Mouse (Mus musculus): Measurements from ENCODE around the gene Alpk3. TPM values are rescaled to one million over a fixed set of nuclear protein-coding genes. Genes with fewer than 3 reads are reported as not detected.

Alpk3 gene
- total and polyA plus RNA-seq, 2 experiments from 2014 or later: 0.16 TPM

GRCm38 (mm10) chr7:81025751-81026150 lies 31.6 kb upstream of the Alpk3 start:
- no peak overlapping the region for H3K27ac ChIP-seq
- peaks cover 40% of the 10 kb centered on the region for H3K36me3 ChIP-seq (ENCODE audit: insufficient read depth, low read length)
- H3K4me2 ChIP-seq (ENCODE audit: low read depth, low read length): no peak overlapping the region
- TF ChIP-seq CTCF (IDR thresholded peaks at IDR 0.05; ENCODE audit: low read depth): no peak
- 91% methylated on average over 2 of the region's 2 CpGs for WGBS
- ATAC-seq (no peak), DNase-seq (ENCODE audit: low spot score) (no peak)
- H3K4me3 ChIP-seq (ENCODE audit: low read length): no peak overlapping the region
- H3K27me3 ChIP-seq (ENCODE audit: insufficient read depth, low read length): no peaks in the 10 kb centered on the region
- H3K9ac ChIP-seq (replicated peaks; ENCODE audit: low read length): no peak overlapping the region
- H3K9me3 ChIP-seq (ENCODE audit: low read length): no peaks in the 10 kb centered on the region
- H3K4me1 ChIP-seq (ENCODE audit: insufficient read depth, low read length): no peaks in the 10 kb centered on the region

- Histone ChIP-seq H3K9me3 (ENCODE audit: low read length) (no peaks in the 10 kb centered on the region), H3K36me3 (ENCODE audit: insufficient read depth, low read length) (peaks cover 65% of the 10 kb centered on the region), H3K9ac (replicated peaks; ENCODE audit: low read length) (no peak overlapping the region), H3K4me3 (ENCODE audit: low read length) (no peak overlapping the region), H3K27me3 (ENCODE audit: insufficient read depth, low read length) (no peaks in the 10 kb centered on the region), H3K4me1 (ENCODE audit: insufficient read depth, low read length) (no peaks in the 10 kb centered on the region), H3K4me2 (ENCODE audit: low read depth, low read length) (no peak overlapping the region), H3K27ac (no peak overlapping the region)
- ATAC-seq: no peak
- no peak for TF ChIP-seq CTCF (IDR thresholded peaks at IDR 0.05; ENCODE audit: low read depth)
- DNase-seq (ENCODE audit: low spot score): no peak
- 92% methylated on average over 2 of the region's 2 CpGs for WGBS
Measured at GRCm38 (mm10) chr7:81039711-81040110, 17.7 kb upstream of the Alpk3 start.

- Histone ChIP-seq H3K4me3 (ENCODE audit: low read length) (no peak overlapping the region), H3K4me2 (ENCODE audit: low read depth, low read length) (no peak overlapping the region), H3K27me3 (ENCODE audit: insufficient read depth, low read length) (no peaks in the 10 kb centered on the region), H3K4me1 (ENCODE audit: insufficient read depth, low read length) (no peaks in the 10 kb centered on the region), H3K36me3 (ENCODE audit: insufficient read depth, low read length) (peaks cover 49% of the 10 kb centered on the region), H3K9ac (replicated peaks; ENCODE audit: low read length) (no peak overlapping the region), H3K9me3 (ENCODE audit: low read length) (no peaks in the 10 kb centered on the region), H3K27ac (peak overlapping the region; percentile 49; the same call in 1 of the 2 replicates)
- WGBS: 64% methylated on average over 5 of the region's 5 CpGs
- ATAC-seq: peak; percentile 66; the same call in 1 of the 2 replicates
- DNase-seq (ENCODE audit: low spot score): peak; percentile 23
- TF ChIP-seq CTCF (IDR thresholded peaks at IDR 0.05; ENCODE audit: low read depth): no peak
Measured at GRCm38 (mm10) chr7:81043023-81043620, 14.3 kb upstream of the Alpk3 start.

DNA sequence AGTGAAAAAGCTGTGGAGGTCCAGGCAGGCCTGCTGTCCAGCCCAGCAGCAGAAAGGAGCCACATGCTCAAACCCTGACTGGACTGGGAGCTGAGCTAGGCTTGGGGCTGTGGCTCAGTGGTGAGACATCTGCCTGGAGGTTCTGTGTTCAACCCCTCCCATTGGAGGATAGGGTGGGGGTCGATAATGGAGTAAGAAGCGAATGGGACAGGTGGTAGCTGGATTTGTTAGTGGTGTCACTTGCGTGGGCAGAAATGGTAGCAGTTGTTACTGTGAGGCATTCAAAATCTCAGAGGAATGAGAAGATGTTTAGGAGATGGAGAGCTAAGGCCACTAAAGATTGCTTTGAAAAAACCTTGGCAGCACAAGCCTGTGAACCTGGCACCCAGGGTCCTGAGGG lies 9.6 kb upstream of the Alpk3 start:
- WGBS: 95% methylated on average over 3 of the region's 3 CpGs
- TF ChIP-seq CTCF (IDR thresholded peaks at IDR 0.05; ENCODE audit: low read depth): no peak
- Histone ChIP-seq H3K9me3 (ENCODE audit: low read length) (no peaks in the 10 kb centered on the region), H3K36me3 (ENCODE audit: insufficient read depth, low read length) (peaks cover 3% of the 10 kb centered on the region; the same call in 1 of the 2 replicates), H3K4me1 (ENCODE audit: insufficient read depth, low read length) (no peaks in the 10 kb centered on the region), H3K4me3 (ENCODE audit: low read length) (no peak overlapping the region), H3K27ac (no peak overlapping the region), H3K4me2 (ENCODE audit: low read depth, low read length) (no peak overlapping the region), H3K27me3 (ENCODE audit: insufficient read depth, low read length) (no peaks in the 10 kb centered on the region), H3K9ac (replicated peaks; ENCODE audit: low read length) (no peak overlapping the region)
- DNase-seq (ENCODE audit: low spot score) (no peak), ATAC-seq (no peak)

DNA sequence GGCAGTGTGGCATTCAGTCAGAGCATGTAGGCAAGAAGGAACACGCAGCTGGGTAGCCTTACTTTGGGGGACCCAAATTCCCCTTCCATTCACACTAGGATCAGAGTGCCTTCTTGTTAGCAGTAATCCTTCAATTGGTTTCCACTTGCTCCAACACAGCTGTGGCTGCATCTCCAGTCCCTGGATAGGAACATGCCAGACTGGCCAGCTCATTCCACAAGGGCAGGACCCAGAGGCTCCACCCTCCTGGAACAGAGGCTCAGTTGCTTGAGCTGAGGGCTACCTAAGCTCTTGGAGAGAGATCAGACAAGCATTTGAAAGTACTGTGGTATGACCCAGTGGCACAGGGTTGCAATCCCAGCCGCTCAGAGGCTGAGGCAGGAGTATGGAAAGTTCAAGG lies 8.9 kb upstream of the Alpk3 start:
- WGBS: 80% methylated on average over 2 of the region's 2 CpGs
- H3K4me3 ChIP-seq (ENCODE audit: low read length): no peak overlapping the region
- no peak for DNase-seq (ENCODE audit: low spot score)
- no peak overlapping the region for H3K27ac ChIP-seq
- H3K4me1 ChIP-seq (ENCODE audit: insufficient read depth, low read length): no peaks in the 10 kb centered on the region
- no peaks in the 10 kb centered on the region for H3K9me3 ChIP-seq (ENCODE audit: low read length)
- TF ChIP-seq CTCF (IDR thresholded peaks at IDR 0.05; ENCODE audit: low read depth): no peak
- H3K9ac ChIP-seq (replicated peaks; ENCODE audit: low read length): no peak overlapping the region
- no peak overlapping the region for H3K4me2 ChIP-seq (ENCODE audit: low read depth, low read length)
- H3K36me3 ChIP-seq (ENCODE audit: insufficient read depth, low read length): no peaks in the 10 kb centered on the region
- ATAC-seq: no peak
- H3K27me3 ChIP-seq (ENCODE audit: insufficient read depth, low read length): no peaks in the 10 kb centered on the region

DNA sequence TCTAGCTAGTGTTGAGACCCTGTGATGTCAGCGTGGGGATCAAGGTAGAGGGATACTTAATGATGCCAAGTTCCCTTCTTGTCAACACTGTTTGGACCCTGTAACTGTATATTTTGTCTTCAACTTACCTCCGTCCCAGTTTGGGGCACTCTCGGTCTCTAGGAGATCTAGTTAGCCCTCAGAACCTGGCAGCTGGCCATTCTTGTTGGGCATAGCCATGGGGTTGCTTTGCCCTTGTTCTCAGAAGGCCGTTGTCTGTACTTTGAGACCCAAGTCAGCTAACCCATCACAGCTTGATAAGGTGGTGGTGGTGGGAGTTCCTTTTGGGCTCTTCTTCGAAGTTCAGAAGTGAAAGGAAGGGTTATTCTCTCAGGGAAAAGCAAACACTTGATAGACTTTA lies 7.4 kb upstream of the Alpk3 start:
- ATAC-seq: no peak
- Histone ChIP-seq H3K4me1 (ENCODE audit: insufficient read depth, low read length) (no peaks in the 10 kb centered on the region), H3K36me3 (ENCODE audit: insufficient read depth, low read length) (no peaks in the 10 kb centered on the region), H3K4me3 (ENCODE audit: low read length) (no peak overlapping the region), H3K27ac (no peak overlapping the region), H3K4me2 (ENCODE audit: low read depth, low read length) (no peak overlapping the region), H3K9ac (replicated peaks; ENCODE audit: low read length) (no peak overlapping the region), H3K9me3 (ENCODE audit: low read length) (no peaks in the 10 kb centered on the region), H3K27me3 (ENCODE audit: insufficient read depth, low read length) (no peaks in the 10 kb centered on the region)
- 69% methylated on average over 5 of the region's 5 CpGs for WGBS
- TF ChIP-seq CTCF (IDR thresholded peaks at IDR 0.05; ENCODE audit: low read depth): no peak
- no peak for DNase-seq (ENCODE audit: low spot score)

DNA sequence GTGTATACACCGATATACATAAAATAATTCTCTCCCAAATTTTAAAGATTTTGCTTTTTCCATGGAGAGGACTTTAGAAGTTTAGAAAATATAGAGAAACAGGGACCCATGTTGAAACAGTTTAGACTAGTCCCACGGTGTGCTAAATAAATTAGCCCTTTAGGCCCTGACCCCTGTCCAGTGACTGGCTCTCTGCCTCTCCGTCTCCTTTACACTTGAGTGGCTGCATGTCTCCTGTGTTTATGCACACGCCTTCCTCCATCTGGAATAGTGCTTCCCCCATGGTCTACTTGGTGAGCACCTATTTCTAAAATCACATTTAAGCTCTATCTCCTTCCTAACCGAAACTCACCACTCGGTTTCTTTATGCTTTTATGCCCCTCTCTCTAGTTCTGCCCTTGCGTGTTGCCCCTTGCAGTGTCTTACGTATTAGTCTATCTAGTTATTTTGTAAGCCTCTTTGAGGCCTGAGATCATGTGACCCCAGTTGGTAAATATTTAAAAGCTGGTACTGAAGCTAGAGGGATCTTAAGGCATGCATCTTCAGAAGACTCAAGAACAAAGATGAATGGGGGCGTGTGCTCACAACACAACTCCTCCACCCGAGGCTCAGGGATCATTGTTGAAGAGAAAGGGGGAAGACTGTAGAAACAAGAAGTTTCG lies 1.6 kb upstream of the Alpk3 start:
- no peak for TF ChIP-seq CTCF (IDR thresholded peaks at IDR 0.05; ENCODE audit: low read depth)
- H3K4me2 ChIP-seq (ENCODE audit: low read depth, low read length): no peak overlapping the region
- no peak for DNase-seq (ENCODE audit: low spot score)
- H3K27ac ChIP-seq: no peak overlapping the region
- H3K4me3 ChIP-seq (ENCODE audit: low read length): no peak overlapping the region
- H3K9me3 ChIP-seq (ENCODE audit: low read length): no peaks in the 10 kb centered on the region
- no peaks in the 10 kb centered on the region; the same call in 1 of the 2 replicates for H3K4me1 ChIP-seq (ENCODE audit: insufficient read depth, low read length)
- 84% methylated on average over 11 of the region's 11 CpGs for WGBS
- H3K9ac ChIP-seq (replicated peaks; ENCODE audit: low read length): no peak overlapping the region
- H3K36me3 ChIP-seq (ENCODE audit: insufficient read depth, low read length): no peaks in the 10 kb centered on the region
- ATAC-seq: no peak
- H3K27me3 ChIP-seq (ENCODE audit: insufficient read depth, low read length): no peaks in the 10 kb centered on the region
